Mouse (Mus musculus) heart, adult 9 months (tissue): Measurements from ENCODE around the gene Pibf1.
A peak's percentile ranks its signal among the peaks of the same experiment; 100 is the strongest.

Source experiments
- DNase-seq, 2 experiments: peaks; one replicate each; pipeline ENCODE4 v3.0.0; 2022; ENCODE audit warnings: low spot score in 2 of 2

Gene Pibf1

DNA sequence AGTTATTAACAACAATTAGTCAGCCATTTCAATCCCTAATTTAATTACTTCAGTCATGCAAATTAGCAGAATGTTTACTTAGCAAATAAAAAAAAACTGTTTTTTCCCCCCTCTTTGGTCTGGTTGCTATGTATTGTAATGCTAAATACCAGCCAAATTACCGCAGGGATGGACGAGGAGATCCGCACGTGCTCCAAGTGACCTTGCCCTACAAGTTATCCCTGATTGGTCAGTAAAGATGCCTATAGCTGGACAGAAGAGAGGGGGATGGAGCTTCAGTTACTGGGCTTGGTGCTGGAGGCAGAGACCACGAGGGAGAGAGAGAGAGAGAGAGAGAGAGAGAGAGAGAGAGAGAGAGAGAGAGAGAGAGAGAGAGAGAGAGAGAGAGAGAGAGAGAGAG lies 167.5 kb downstream of the Pibf1 start:
- DNase-seq = no peak

DNA sequence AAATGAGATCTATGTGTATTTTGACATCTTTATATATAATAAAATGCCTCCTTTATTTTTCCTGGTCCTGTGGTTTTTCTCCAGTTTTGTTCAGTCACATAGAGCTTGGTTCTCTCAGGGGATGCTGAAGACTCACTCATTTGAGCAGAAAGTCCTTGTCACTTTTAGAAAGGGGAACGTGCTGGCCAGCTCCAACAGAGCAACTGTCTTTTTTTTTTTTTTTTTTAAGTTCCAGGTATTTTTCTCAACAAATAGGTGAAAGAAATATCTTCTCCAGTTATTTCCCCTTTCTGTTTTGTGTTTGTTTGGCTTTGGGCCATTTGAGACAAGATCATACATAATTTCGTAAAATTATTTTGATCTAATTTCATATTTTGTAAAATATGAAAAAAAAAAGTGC lies 174.8 kb downstream of the Pibf1 start:
- DNase-seq = no peak

DNA sequence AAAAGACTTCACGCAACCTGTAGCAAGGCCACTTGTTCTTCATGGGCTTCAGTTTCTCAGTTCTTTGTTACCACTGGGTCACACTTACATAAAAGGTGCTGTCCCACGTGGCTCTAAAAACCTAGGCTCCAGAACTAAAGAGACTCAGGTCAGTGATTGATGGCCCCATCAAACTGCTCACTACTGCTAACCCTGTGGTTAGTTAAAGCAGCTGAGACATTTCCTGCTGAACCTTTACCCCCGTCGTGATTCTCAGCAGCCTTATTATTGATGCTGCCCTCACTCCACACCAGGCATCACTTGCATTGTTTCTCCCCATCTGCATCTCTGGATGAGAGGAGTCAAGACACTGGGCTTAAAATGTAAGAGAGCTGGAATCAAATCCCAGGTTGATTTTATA lies 176.6 kb downstream of the Pibf1 start:
- no peak for DNase-seq

DNA sequence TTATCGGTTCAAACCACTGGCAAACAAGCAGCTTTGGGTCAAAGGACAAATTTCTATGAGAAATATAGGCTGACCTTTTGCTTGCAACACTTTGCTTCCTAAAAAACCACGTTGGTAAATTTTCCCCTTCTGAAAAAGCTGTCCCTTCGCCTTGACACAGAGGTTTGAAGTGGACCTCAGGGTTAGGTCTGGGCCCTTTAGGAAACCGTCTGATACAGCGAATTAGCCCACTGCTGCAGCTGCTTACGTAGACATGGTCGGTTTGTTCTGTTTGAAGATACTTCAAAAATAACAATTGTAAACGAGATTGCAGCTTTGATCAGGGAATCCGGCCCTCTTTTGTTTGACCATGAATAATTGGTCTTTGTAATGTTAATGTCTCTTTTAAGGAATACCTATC lies 179.1 kb downstream of the Pibf1 start:
- DNase-seq = no peak

DNA sequence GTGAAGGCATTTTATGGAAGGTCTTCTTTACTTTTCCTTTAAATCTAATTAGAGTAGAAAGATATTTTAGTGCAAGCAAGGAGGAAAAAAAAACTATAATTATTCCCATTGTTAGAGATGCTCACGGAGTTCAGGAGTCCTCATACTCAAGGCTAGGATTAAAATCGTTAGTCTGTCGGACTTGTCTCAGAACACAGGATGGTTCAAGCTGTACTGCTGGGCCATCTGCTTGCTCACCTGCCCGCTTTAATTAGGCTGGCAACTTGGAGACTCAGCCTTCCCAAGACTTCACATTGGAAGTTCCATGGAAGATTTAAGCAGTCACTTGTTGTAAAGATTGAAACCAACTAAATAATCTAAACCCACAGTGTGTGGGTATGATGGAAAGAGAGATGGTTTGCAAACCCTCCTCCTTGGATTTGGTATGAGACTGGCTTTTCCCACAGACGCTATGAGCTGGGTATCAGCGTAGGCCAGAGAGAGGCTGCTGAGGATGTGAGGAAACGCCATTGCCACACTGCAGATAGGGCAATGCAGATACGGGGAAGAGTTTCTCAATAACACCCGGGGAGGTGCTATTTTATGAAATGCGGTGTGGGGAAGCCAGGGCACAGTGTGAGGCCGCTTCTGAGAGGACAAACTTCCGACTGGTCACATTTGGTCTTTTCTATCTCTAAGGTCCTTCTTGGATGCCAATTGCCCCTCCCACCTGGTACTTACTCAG lies 179.7 kb downstream of the Pibf1 start:
- no peak for DNase-seq

DNA sequence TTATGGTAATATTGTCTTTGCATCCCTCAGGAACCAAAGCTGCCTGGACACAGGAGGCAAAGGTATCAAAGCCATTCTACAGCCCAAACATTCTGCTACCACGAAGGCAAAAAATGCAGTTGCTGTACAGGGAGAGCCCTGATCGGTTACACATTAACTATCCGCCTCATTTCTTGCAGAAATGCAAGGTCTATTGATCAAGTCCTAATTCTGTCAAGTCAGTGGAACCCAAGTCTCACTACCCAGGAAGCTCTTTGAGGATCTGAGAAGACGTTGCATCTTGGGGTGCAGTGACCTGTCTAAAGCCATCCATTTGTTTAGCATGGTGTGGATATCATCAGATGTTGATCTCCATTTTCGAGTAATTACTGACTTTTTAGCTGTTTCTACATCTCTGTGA lies 181.2 kb downstream of the Pibf1 start:
- no peak for DNase-seq

DNA sequence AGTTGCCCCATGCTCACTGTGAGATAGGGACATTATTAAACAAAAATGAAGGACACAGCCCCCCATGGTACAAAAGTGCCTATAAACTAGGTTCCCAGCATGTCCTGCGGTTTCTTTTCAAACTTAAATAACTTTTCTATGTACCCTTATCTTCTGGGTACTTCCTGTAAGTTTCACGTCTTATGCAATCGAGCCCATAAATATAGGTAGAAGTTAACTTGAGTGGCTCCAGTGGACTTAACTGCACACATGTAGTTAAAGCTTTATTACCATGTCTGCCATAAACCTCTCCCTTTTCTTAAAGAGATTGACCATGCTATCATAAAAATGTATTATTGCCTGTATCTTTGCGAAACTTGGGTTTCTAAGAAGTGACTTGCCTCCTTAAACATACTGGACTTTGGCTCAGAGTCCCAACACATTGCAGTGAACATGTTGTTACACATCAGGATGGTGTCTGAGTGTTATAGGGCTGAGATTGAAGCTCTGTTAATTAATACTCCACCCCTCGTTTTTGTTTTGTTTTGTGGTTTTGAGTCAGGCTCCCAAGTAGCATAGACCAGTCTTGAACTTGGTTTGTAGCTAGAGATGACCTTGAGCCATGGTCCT lies 181.7 kb downstream of the Pibf1 start:
- DNase-seq = no peak

DNA sequence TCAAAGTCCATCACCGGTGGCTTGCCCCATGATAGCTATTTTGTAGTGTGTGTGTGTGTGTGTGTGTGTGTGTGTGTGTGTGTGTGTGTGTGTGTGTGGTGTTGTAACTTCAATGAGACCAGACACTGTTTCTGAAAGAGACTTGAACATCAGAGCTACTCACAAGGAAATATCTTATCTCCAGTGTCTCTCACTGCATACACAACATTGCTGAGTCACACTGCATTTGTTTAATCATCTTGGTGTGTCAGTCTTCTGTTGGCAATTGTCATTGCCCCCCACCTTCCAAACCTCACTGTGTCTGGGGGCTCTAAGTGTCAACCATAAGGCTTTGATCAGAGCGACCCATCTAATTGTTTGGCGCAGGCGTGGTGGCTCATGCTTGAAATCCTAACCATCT lies 186.3 kb downstream of the Pibf1 start:
- DNase-seq = no peak

DNA sequence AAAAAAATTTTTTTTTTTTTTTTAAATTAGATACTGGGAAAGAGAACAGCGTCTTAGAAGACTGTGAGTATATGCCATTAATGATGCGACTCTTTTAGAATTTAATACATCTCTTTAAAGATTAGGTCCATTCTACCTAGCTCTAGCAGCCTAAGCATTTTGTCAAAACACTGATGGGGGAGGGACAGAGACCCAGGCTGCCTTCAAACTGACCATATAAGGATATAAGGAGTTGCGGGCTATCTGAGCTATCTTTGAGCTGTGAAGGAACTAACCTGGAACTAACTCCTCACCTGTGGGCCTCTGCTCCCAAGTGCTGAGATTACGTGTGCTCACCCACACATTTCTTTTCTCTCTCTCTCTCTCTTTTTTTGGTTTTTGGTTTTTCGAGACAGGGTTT lies 193.0 kb downstream of the Pibf1 start:
- no peak for DNase-seq

DNA sequence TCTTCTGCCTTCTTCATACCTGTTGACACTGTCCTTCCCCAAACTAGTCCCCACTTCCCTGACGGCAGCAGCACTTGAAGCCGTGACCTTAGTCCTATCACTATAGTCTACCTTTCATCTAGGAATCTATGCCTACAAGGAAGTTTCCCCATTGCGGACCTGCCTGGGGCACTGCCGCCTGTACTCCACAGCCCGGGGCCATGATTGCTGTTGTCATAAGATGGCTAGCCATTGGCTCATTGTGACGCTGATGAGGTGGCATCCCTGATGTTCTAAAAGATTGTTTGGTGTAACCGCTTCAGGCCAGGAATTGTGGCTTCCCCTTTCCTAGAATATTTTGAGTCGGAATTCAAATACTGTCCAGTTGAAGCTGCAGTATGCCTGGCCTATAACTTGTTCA lies 195.2 kb downstream of the Pibf1 start:
- DNase-seq = no peak

DNA sequence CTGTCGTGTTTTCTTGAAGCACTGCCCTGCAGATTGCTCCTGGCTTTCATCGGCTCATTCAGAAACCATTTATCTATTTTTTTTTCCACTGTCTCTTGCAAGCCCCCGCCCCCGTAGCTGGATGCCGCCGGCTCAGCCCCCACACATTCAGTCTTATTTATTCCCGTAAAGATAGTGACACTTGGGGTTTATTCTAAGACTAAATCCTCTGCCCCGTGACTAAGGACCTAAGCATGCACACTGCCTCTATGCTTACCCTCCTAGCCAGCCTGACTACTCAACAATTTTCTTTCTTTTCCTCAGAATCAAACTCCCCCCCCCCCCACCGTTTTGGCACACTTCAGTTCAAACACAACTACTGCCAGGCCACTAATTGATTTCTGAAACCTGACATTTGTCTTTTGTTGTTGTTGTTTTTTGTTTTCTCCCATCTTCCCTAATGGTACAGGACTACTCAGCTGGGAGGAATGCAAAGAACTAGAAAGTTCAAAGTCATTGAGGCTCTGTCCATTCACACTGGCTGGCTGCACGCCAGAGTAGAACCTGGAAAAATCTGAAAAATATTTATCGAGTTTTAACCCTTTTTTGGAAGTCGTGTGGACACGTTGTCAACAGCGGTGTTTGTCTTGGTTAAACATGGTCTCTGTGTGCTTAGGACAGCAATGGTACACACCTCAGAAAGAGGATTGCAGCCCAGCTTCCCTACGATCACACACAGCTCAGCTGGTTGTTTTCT lies 196.6 kb downstream of the Pibf1 start:
- no peak for DNase-seq

DNA sequence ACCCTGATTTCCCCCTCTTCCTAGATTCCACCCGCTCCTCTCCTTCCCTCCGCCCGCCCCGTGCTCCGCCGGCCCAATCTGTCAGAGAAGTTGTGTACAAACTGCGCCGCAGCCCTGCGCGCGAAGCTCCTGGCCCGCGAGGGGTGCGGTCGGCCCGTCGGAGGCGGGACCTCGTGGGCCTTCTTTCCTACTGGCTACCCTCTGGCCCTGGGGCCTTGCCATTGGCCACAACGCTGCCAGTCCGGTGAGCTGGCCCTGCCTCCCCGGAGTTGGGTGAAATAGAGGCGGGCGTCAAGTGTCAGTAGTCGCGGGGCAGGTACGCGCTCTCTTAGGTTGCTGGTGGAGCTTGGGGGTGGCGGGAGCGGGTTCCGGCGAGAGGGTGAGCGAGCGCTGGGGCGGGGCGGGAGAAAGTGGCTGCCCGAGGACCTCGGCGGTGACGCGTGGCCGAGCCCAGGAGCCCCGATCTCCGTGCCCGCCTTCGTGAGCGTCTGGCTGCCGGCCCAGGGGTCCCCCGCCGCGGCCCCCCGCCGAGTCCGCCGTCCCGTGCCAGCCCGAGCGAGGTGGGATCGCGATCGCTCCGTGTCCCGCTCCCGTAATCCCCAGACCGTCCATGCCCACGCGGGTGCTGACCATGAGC lies 199.3 kb downstream of the Pibf1 start, which contains the start of gene Klf5:
TSS of gene Klf5 (plus strand) at position 307 of the 637 bp plus-strand sequence.
- peak; percentile 92 to 93 for DNase-seq

DNA sequence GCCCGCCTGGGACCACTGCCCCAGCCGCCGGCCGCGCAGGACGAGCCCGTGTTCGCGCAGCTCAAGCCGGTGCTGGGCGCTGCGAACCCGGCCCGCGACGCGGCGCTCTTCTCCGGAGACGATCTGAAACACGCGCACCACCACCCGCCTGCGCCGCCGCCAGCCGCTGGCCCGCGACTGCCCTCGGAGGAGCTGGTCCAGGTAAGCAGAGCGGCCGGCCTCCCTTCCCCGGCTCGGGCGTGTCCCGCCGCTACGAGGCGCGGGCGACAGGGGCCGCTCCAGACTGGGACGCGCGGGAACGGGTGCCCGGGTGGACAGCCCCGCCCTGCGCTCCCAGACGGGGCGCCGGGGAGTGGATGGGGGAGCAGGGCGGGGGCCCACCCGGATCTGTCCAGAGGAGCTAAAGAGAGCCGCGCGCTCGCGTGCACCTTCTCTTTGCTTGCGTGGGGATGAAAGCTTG lies 199.8 kb downstream of the Pibf1 start:
- peak; percentile 19 for DNase-seq

DNA sequence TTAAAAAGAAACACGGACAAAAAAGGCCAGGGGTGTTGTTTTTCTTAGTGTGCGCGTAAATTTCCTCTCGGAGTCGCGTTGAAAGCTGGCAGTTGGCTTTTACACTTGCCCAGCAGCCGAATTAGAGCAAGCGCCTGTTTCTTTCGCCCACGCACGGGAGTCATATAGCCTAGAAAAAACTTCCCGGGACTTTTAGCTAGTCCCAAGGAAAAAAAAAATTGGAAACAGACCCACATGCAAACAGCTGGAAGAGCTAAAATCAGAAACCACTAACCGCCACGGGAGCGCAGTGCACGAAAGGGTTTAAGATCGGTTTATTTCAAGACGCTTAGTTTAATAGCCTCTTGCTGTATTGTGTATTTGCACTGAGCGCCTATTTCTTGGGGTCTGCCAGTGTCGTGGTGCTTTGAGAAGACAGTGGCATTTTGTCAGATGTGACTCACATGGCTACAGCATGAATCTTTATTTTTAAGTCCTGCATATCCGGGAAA lies 200.5 kb downstream of the Pibf1 start:
- DNase-seq = peak in 1 of 2 experiments; percentile 3

DNA sequence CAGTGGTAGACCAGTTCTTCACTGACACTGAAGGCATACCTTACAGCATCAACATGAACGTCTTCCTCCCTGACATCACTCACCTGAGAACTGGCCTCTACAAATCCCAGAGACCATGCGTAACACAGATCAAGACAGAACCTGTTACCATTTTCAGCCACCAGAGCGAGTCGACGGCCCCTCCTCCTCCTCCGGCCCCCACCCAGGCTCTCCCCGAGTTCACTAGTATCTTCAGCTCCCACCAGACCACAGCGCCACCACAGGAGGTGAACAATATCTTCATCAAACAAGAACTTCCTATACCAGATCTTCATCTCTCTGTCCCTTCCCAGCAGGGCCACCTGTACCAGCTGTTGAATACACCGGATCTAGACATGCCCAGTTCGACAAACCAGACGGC lies 202.2 kb downstream of the Pibf1 start:
- no peak for DNase-seq
